Mouse (Mus musculus): ENCODE measurements at regions not wholly inside any gene's neighbourhood (a gene's known extent, or its start where the extent isn't known, plus 50 kb on each side); places are given as distances from the start of the nearest gene placed in this dataset.

- Histone ChIP-seq H3K27ac (ENCODE audit: poor library complexity, severe bottlenecking) (no peak overlapping the region), H3K9ac (no peak overlapping the region), H3K4me3 (no peak overlapping the region), H3K4me1 (replicated peaks) (no peaks in the 10 kb centered on the region), H3K4me2 (no peak overlapping the region), H3K9me3 (replicated peaks) (no peaks in the 10 kb centered on the region), H3K36me3 (no peaks in the 10 kb centered on the region), H3K27me3 (replicated peaks) (no peaks in the 10 kb centered on the region)
- ATAC-seq (ENCODE audit: insufficient number of reproducible peaks, low FRiP score), result peak; percentile 72; the same call in 1 of the 2 replicates
- WGBS, result 2% methylated on average over 2 of the region's 2 CpGs
These were observed 66.4 kb upstream of the Htr1a start for GRCm38 (mm10) chr13:105377038-105377437.

DNA sequence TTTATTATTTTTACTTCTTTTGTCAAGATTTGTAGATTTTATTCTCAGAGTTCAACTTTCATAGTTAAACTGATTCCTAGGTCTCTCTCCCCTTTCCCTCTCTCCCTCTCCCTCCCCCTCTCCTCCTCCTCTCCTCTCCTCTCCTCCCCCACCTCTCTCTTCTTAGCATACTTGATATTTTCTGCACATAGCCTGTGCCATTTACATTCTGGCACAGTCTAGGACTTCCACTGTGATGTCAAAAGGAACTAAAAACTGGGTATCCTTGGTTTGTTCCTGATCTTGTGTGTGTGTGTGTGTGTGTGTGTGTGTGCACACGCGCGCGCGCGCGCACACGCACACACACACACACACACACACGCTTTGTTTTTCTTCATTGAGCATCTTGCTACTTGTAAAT, 64.9 kb upstream of the Htr1a start:
- Histone ChIP-seq H3K4me1 (replicated peaks) (no peaks in the 10 kb centered on the region), H3K4me3 (no peak overlapping the region), H3K9me3 (replicated peaks) (no peaks in the 10 kb centered on the region), H3K27ac (ENCODE audit: poor library complexity, severe bottlenecking) (no peak overlapping the region), H3K4me2 (no peak overlapping the region), H3K9ac (no peak overlapping the region), H3K27me3 (replicated peaks) (no peaks in the 10 kb centered on the region), H3K36me3 (no peaks in the 10 kb centered on the region)
- WGBS, result 75% methylated on average over 9 of the region's 9 CpGs
- no peak for ATAC-seq (ENCODE audit: insufficient number of reproducible peaks, low FRiP score)

DNA sequence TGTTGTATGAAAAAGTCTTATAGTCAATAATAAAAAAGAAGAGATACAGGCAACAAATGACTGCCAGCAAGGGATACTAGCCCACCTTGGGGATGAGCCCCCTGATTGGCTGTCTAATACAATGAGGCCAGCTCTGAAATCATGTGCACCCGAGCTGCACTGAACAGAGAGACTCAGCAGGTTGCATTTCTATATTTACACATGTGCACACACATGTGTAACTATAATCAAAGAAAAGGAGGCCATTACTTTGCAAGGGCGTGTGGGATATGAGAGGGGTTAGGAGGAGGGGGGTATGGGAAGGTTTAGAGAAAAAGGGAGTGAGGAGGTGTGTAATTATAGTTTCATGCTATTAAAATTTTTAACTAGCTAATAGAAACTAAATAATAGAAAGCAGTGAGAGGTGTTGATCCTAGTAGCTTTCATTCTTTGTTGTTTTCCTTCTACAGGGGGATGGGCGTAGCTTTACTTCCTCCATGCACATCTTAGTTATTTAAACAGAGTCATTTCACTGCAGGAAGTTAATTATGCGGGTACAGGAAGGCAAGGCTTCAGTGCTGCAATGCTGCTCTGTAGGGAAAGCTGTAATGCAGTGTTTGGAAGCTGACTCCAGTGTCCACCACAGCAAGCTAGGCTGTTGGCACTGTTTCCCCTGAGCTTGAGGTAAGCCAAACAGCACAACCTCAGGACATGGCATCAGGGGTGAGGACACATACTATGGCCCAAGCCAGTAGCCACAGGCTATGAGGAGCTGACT, 56.2 kb upstream of the Htr1a start:
- no peak overlapping the region for H3K27ac ChIP-seq (ENCODE audit: poor library complexity, severe bottlenecking)
- H3K9me3 ChIP-seq (replicated peaks), result no peaks in the 10 kb centered on the region
- no peaks in the 10 kb centered on the region for H3K27me3 ChIP-seq (replicated peaks)
- WGBS, result 59% methylated on average over 4 of the region's 4 CpGs
- H3K4me3 ChIP-seq, result no peak overlapping the region
- no peaks in the 10 kb centered on the region for H3K36me3 ChIP-seq
- no peak for ATAC-seq (ENCODE audit: insufficient number of reproducible peaks, low FRiP score)
- H3K4me2 ChIP-seq, result no peak overlapping the region
- no peaks in the 10 kb centered on the region for H3K4me1 ChIP-seq (replicated peaks)
- H3K9ac ChIP-seq, result no peak overlapping the region

All from heart, embryonic 12.5 days (tissue).